Mouse (Mus musculus) inflammation-experienced regulatory T-cells (primary cell): ENCODE measurements around the gene Adgb. TPM values are rescaled to one million over a fixed set of nuclear protein-coding genes. Genes with fewer than 3 reads are reported as not detected.

ENCODE experiments used
- polyA plus RNA-seq, 2 experiments: library from polyadenylated mRNA; unstranded; fragments of 100-300 nt; shearing (Covaris generic); gene quantifications; one replicate each; pipeline ENCODE4 v1.2.1; 2017

Adgb gene
- 1 to 10 TPM in 1 of 2 experiments, under 1 TPM in 1; 0.06 to 1.2 TPM for polyA plus RNA-seq

GRCm38 (mm10) chr10:10471961-10472610 is at the start of gene Adgb:
TSS of gene Adgb (minus strand) at chr10:10472326.

Other genes with a start within 250 kb of the Adgb start
- gene Rab32, start 85.9 kb upstream of the Adgb start, polyA plus RNA-seq: 1 to 10 TPM; 6.8 to 7.3 TPM
- not detected for gene Gm10944, start 209.0 kb upstream of the Adgb start, polyA plus RNA-seq